Mouse (Mus musculus) megakaryocyte, embryonic 14.5 days (primary cell): ENCODE data around the gene Kcnb1.

Experiments
- FLI1 ChIP-seq: IDR thresholded peaks from 2 replicates; pipeline ENCODE4 v1.6.1; 2012; ENCODE audit warnings: low read length, inconsistent platforms, mixed read lengths
- GATA1 ChIP-seq: IDR thresholded peaks from 3 replicates; pipeline ENCODE4 v1.6.1; 2012; ENCODE audit warnings: mixed read lengths, low read length, inconsistent platforms, borderline replicate concordance

DNA sequence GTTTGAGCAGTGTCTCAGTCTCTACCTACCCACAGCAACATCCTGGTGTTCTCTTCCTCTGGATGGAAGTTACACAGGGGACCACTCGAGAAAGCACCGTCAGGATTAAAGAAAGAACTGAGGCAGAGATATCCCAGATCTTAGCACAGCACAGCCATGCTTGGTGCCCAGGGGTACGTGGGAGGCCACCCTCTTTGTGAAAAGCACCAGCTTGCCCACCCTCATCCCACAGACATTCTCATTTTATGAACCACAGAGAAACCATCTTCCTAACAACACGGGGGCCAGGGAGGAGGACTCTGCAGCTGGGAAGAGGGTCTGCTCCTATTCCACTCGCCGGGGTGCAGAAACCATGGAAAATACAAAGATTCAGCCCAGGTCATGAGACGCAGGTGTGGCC, 39.8 kb downstream of the Kcnb1 start:
- no peak for TF ChIP-seq GATA1
- TF ChIP-seq FLI1 = no peak
